Mouse (Mus musculus) retina, postnatal 7 days (tissue): Measurements from ENCODE around the gene Grik3.

ENCODE experiments used
- DNase-seq: peaks from one replicate; pipeline ENCODE4 v3.0.0-alpha.2; 2012; ENCODE audit warnings: low read depth, low spot score

The Grik3 gene

GRCm38 (mm10) chr4:125640921-125641663 lies 150.6 kb downstream of the Grik3 start:
- no peak for DNase-seq

- DNase-seq, result no peak
Measured at GRCm38 (mm10) chr4:125644581-125645568, 154.4 kb downstream of the Grik3 start.

GRCm38 (mm10) chr4:125651676-125652246 lies 161.3 kb downstream of the Grik3 start:
- DNase-seq, result no peak

DNA sequence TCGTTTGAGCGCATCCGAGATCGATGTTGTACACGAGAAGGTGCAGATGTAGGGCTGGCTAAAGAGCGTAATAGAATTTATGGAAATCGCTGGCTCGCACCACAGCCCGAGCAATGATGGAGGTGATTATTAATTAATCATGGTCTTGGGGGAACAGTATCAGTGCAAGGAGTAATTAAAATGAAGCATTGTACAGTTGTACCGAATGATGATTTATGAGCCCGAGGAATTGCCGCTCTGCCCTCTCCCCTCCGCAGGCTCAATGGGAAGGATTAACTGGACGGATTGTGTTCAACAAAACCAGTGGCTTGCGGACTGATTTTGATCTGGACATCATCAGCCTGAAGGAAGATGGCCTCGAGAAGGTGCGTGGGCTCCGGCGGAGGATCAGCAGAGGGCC lies 165.5 kb downstream of the Grik3 start:
- DNase-seq, result no peak

DNA sequence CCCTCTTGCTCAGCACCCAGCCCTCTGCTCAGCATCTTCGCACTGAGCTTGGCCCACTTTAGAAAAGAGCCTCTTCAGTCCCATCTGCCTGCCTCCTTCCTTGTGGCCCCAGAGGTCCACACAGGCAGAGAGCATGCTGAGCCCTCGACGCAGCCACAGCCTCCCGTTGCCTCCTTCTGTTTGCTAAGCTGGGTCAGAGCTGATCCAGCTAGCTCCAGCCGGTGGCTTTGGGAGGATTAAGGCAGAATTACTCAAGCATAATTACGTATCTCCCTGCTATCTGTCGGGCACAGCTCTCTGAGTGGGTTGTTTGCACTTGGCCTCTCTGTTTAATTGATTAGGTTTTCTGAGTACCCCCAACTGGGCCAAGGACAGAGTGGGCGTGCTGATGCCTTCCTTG lies 167.9 kb downstream of the Grik3 start:
- DNase-seq, result peak; percentile 81

GRCm38 (mm10) chr4:125661982-125662381 lies 171.5 kb downstream of the Grik3 start:
- DNase-seq, result no peak

DNA sequence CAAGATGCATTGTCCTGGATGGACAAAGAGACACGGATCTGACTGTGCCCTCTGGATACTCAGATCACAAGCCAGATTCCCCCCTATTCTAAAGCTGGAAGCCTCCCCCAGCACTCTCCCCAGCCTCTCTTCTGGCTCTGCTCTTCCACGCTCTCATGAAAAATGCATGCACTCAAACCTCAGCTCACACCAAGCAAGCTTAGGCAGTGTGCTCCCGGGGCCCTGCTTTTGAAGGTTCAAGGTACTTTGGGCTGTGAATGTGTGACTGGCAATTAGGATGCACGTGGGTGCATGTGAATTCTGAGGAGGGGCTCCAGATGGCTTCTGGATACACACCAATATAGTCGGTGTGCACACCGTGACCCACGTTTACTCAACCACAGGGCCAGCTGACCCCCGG lies 172.8 kb downstream of the Grik3 start:
- DNase-seq, result no peak

DNA sequence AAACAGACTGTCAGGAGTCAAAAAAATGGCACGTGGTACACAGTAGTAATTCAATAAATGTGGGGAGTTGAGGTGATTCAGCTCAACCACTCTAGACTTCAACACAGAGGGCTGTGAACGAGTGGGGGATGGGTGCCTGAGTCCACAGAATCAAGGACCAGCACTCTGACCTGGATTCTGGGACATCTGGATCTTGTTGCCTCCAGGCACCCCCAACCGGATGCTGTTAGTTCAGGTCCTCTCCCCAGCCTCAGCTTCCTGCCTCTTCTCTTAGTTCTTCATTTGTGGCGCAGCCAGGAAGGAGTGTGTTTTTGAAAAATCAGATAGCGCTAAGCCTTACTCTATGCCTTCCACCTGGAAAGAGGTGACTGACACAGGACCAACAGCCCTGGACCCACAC lies 175.5 kb downstream of the Grik3 start:
- no peak for DNase-seq

GRCm38 (mm10) chr4:125682007-125682406 lies 191.5 kb downstream of the Grik3 start:
- DNase-seq, result no peak

DNA sequence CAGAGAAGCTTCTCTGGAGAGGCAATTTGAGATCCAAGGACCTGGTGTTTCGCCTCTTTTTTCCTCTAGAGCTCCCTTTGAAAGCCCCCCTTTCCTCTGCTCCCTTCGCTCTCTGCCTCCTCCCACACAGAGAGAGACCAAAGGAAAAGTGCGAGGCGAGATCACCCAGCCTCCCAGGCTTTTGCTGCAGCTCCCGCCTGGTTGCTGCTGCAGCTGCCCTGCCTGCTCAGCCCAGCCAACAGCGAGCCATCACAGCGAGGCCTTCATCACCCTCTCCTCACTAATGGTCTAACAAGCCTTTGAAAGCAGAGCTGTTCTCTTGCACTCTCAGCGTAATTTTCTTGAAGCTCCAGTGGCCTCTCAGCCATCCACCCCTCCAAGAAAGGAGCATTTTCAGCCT lies 196.6 kb downstream of the Grik3 start:
- no peak for DNase-seq

DNA sequence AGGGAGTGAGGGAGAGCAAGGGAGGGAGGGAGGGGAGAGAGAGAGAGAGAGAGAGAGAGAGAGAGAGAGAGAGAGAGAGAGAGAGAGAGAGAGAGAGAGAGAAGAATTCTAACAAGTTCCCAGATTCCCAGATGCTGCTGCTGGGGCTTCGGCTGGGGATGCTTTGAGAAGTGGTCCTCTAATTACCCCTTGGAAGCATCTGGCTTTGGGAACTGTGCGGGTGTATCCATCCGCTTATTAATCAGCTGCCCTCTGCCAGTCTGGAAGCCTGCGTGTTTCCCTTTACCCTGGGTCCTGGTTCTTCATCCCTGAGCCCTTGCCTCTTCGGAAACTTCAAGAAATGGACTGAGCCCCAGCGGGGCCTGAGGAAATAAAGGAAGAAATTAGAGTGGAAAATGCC lies 204.9 kb downstream of the Grik3 start:
- DNase-seq, result no peak

DNA sequence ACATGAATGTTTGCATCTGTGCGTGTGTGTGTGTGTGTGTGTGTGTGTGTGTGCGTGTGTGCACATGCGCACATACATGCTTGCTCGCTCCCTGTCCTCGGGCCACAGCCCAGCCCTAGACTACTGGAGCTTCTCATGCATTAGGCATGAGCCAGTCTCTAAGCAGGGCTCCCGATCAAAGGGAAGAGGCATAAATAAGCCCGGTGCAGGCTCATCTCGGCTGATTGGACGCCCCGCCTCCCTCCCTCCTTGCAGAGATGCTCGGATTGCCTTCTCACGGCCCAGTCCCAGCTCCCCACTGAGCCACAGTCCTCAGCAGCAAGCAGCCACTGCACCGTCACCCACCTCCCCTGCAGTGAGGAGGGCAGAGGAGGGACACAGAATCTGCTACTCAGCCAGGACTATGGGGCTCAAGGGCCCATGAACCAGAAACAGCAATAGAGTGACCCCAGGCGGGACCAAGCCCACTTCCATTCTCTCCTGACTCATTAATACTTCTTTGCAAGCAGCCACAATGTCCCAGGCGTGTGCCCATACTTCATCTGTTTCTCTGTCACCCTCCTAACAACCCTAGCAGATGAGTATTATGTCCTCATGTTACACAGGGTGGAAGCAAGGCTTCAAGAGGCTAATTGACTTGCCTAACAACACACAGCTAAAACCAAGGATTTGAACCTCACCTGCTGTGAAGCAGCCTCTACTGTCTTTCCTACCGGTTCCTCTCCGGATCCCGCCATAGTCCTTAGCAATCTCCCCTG lies 205.9 kb downstream of the Grik3 start:
- DNase-seq, result peak; percentile 36

- no peak for DNase-seq
Measured at GRCm38 (mm10) chr4:125697626-125698025, 207.1 kb downstream of the Grik3 start.

- DNase-seq, result no peak
Measured at GRCm38 (mm10) chr4:125699056-125699455, 208.6 kb downstream of the Grik3 start.

DNA sequence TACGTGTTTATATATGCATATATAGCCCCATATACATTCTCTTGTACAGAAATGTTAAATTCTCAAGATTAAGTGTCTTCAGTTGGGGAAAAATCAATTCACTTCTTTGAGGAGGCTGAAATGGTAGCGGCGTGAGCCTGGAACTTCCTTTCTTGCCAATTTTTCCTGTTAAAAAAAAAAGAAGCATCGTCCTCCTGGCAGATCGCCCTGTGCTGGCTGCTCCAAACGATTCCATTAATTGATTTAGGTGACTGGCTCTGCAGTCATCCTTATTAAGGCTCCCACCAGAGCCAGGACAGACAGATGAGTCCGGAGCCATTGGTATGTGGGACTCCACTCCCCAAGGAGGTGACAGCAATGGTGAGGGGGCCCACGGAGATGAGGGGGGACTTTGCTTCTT lies 209.8 kb downstream of the Grik3 start:
- DNase-seq, result no peak

DNA sequence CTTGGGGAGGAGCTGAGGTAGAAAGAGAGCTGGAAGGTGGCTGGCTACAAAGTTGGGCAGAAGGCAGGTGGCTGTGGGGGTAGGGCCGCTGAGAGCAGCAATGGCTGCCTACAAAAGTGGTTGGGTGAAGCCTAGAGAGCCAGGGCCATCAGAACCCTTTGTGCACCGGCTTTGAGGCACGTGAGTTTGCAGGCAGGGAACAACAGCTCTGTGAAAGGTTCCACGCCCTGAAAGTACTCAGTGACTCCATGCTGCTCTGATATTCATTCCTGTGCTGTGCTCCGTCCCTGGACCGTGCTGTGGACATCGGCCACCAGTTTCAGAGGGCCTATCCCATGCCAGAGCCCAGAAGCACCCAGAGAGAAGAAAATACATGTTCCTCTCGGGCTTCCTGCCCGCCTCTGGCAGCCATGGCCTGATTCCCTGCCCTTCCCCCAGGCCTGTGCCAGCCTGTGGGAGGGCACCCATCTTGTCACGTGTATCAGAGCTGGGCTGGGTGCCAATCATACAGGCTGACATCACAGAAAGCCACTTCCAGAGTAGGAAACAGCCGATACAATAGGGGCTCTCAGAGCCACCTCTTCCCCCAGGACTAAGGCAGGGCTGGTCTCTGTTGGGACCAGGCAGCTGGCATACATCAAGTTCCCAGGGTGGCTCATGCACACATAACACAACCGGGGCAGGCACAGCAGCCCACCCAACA lies 212.3 kb downstream of the Grik3 start:
- peak; percentile 76 for DNase-seq

DNA sequence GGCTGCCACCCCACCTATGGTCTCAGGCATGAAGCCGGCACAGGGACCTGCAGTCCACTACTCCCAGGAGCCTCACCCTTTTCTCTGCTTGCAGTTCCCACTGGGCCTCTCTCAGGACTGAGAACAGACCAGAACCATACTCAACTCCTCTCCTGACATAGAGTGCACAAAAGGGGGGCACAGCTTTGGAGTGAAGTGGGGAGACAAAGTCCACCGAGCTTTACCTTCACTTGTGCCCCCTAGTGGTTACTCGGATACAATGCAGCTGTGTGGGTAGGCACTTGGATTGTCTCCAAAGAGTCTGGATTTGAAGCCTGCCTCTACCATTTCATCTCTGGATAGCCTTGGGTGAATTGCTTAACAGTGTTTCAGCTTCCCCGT lies 212.8 kb downstream of the Grik3 start:
- DNase-seq, result peak; percentile 51

DNA sequence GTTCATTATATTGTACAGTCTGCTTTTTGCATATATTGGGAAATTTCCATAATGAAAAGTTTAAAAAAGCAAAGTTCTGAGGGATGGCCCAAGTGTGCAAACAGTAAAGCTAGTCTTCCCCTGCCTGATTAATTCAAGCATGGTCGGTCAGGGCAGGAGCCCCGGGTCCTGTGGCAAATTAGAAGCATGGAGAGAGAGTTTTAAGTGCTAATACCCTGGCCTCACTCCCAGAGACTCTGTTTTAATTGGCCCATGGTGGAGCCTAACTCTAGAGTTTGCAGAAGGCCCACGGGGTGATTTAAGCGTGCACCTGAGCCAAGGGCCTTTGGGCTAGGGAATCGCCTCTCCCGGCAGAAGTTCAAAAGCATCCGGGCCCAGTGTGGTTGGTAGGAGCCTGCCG lies 215.2 kb downstream of the Grik3 start:
- DNase-seq, result no peak

- no peak for DNase-seq
Measured at GRCm38 (mm10) chr4:125709716-125710115, 219.2 kb downstream of the Grik3 start.

DNA sequence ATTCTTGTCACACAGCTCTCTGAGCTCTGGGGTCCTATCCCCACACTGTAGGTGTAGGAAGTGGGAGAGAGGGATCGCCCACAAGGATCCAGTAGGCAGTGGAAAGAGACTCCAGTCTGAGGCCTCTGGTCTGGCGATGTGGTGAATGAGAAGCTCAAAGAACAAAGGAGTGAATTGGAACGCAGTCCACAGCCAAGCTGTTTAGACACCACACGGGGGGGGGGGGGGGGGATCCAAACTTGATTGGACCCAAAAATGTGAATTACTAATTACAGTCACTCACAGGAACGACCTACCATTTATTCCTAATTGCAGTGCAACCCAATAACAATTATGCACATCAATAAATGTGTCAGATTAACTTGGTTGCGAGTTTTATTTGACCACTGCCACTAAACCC lies 227.4 kb downstream of the Grik3 start:
- no peak for DNase-seq
